Mouse (Mus musculus) heart, postnatal 14 days (tissue): ENCODE results near the gene Igsf3. TPM values are rescaled to one million over a fixed set of nuclear protein-coding genes. Genes with fewer than 3 reads are reported as not detected.

ENCODE experiments used
- DNase-seq, 2 experiments: peaks; one replicate each; pipeline ENCODE4 v3.0.0; 2021 to 2022
- intact Hi-C: fragments of 180-260 bp; cut with DNase I; formaldehyde crosslinking; loops from one replicate; pipeline ENCODE4 v1.15.1; 2025
- long read RNA-seq, 2 experiments: library from polyadenylated mRNA; stranded (forward); transcript quantifications; one replicate each; pipeline ENCODE4 v2.0.0; 2021
- total RNA-seq, 2 experiments: library from RNA; stranded (reverse); gene quantifications; 2 replicates each; pipeline ENCODE4 v1.2.3; 2021

Igsf3 gene
- 10 to 100 TPM; 14.9 to 16.8 TPM for total RNA-seq
- long read RNA-seq, experiment 1, partial matches to known transcripts: 2 of 4 reads
- long read RNA-seq, experiment 1, other reads (novel, unspliced or antisense): 2 of 4 reads
- long read RNA-seq, experiment 2, partial matches to known transcripts: 0 of 3 reads
- long read RNA-seq, experiment 2, other reads (novel, unspliced or antisense): 3 of 3 reads

DNA sequence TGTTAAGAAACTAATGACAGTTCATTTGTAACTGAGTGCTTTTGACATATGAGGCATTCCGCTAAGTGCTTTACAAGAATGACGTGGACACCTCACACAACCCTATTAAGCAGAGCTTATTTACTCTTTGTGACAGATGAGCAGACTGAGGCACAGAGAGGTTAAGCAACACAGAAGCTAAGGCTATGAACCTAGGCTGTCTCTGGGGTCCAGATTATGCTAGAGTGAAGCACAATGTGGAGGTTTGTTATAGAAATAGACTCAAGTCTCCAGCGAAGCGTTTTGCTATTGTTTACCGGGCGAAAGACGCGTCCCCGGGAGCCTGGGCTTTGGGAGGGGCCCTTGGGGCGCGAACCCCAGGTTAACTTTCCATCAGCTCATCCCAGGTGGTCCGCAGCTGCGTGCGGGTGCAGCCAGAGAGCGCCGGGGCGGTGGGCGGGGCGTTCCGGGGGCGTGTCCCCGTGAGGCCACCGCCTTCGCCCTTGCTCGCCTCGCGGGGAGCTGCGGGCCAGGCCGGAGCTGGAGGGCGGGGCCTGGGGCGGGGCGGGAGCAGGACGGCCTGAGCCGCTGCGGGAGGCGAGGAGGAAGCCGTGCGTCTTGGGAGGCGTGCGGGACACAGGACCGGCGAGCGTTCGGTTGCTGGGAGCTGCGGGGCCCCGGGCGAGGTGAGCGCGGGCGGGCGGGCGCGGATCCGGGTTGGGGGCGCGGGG, at the start of gene Igsf3:
Igsf3 (plus strand) TSS at position 546 of the 710 bp plus-strand sequence.
- intact Hi-C loops: no loop called here
- peak; percentile 88 for DNase-seq

DNA sequence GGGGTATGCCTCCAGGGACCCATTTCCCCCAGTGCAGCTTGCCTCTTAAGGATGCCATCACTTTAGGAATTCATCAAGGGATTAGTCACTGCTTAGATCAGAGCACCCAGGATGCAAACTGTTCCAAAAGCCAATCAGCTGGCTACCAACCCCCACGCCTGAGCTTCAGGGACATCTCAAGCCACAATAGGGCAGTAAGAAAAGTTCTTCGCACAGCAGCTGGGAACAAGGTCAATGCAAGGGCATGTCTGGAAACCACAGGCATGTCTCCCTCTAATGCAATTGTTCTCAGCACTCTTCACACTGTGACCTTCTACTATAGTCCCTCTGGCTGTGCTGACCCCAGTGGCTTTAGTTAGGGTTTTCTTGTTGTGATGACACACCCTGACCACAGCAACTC, 49.6 kb upstream of the Igsf3 start:
- intact Hi-C loops: no loop called here

DNA sequence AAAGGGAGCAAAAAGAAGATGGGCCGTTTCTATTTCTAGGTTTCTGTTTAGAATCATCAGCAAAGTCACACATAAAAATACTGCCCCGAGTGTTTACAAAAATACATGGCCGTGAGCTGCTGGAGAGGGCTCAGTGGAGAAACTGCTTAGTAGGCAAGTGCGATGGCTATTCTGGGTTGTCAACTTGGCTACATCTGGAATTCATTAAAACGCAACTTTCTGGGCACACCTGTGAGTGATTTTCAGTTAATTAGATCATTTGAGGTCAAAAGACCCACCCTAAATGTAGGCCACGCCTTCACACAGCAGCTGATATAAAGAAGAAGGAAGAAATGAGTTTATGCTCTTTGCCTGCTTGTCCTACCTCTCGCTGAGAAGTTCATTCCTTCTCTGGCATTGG, 48.3 kb upstream of the Igsf3 start:
- no peak for DNase-seq
- intact Hi-C loops: no loop called here

More for the DNA sequence above, 49.6 kb upstream of the Igsf3 start:
- no peak for DNase-seq

DNA sequence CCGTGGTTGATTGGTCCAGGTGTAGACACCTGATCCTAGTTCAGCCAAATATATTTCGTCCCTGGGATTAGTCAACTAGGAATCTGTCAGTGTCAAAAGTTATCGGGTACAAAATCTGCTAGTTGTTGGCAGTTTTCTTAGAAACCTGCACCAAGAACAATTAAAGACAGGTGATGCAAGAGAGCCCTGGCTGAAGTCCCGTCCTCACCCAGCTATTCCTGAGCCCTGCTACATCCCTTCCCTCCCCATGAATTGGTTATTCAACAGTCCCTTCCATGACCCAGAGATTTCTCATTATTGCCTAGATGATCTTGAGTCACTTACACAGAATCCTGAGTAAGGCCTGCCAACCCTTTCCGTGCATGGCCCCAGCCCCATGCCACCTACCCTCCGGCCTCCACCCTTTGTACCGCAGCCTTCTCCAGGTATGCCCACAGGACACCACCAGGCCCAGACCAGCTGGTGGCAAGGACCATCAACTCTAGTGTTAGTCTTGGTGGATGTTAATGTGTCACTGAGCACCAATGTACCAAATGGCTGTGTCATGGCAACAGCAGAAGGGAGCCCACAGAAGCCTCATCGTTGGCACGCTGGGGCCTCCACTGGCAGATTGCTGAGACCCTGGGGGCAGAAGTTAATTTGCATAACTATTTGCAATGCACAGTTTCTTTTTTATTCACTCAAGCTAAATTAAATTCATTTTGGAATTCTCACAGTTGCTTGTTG, 33.5 kb upstream of the Igsf3 start:
- intact Hi-C loops: no loop called here
- DNase-seq: no peak

DNA sequence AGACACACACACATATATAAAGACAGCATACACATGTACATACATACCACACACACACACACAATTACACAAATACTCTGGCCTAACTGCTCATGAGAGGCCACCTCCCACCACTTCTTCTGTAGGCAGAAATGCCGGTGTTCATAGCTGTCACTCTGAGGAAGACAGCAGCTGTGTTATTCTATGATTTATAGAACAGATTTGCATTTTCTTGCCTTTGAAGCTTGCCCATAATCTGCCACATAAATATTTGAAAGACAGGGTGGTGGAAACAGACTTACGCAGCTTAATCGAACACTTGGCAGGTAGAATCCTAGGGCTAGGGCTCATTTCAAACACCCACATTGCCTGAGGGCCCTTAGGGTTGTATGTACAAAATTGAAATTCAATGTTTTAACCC, 32.6 kb upstream of the Igsf3 start:
- DNase-seq: no peak
- intact Hi-C loops: no loop called here

DNA sequence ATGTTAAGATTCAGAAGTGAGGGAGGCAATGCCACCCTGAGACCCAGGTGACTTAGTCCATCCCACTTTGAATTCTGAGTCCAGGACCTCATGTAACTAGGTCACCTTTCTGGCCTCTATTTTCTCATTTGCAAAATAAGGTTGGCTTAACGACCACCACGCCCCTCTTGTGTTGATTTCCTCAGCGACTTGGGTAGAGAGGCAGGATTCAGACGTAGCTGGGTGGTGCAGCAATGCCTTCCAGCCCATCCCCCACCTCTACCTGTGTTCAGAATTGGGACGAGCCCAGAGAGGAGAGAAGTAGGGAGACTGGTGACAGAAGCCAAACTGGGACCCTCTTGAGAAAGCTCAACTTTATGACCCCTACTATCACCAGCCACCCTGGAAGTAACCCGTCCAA, 31.6 kb upstream of the Igsf3 start:
- DNase-seq: no peak
- intact Hi-C loops: no loop called here

DNA sequence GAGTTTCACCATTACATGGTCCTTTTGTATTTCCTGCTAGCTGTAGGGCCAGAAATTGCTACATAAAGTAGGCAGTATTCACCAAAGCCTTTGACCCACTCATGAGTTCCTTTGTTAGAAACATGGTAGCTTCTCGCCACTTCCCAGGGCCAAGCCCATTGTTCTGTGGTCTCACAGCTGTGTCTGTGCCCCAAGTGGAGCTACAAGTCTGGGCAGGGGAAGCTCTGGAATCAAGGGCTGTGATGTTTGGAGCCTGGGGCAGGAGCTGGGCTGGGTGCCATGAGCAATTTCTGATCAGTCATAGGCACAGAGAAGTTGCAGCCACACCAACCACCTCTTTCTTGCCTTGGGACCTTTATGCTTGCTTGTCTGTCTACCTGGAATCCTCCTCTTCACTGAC, 30.1 kb upstream of the Igsf3 start:
- intact Hi-C loops: no loop called here
- DNase-seq: no peak

DNA sequence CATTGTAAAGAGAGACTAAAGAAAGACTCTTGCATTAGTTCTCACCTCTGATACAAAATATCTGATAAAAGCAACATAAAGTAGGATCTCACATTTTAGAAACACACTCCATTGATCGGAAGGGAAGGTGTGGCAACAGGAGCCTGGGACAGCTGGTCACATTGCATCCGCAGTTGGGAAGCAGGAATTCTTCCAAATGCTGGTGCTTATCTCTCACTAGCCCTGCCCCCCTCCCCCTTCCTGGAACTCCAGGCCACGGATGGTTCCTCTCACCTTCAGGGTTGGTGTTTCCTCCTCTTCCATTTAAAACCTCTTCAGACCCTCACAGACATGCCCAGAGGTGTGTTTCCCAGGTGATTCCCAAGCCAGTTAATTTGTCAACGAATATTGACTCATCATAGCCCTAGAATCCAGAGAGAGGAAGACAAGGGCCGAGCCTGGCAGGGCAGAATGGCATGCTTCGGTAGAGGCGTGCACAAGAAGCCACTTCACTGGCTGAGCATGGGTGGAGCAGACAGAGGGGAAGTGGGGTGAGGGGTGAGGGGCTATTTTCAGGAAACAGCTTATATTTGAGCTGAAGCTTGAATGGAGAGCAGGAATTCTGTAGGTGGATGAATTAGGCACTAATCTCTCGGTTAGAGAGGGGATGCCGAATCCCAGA, 28.3 kb upstream of the Igsf3 start:
- DNase-seq: no peak
- intact Hi-C loops: no loop called here

DNA sequence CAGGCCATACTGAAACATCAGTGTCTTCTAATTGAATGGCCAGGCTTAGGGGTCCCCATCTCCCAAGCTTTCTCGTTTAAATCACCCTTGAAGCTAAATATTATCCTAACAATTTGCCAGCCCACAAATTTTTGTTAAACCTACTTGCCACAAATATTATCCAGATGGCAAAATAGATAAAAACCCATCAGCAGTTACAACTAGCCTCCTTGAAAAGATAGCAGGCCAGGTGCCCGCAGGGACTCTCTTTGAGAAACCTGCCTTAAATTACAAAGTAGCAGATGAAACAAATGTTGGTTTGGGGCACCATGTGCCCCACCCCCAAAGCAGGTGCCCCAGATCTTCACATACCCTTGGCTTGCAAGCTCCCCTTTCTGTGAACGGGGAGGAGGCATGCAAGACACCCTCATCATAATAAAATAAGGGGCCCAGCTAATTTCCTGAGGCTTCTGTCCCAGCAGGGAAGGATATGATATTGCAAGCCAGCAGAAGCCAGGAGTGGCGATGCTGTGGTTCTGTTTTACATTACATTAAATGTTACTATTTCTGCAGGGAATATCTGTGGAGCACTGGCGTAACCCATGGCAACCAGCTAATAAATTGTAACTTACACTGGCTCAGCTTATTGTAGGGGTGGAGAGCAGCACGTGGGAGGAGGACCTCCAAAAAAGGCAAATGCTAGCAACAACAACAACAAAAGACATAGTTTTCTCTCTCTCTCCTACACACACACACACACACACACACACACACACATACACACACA, 27.2 kb upstream of the Igsf3 start:
- intact Hi-C loops: no loop called here

DNA sequence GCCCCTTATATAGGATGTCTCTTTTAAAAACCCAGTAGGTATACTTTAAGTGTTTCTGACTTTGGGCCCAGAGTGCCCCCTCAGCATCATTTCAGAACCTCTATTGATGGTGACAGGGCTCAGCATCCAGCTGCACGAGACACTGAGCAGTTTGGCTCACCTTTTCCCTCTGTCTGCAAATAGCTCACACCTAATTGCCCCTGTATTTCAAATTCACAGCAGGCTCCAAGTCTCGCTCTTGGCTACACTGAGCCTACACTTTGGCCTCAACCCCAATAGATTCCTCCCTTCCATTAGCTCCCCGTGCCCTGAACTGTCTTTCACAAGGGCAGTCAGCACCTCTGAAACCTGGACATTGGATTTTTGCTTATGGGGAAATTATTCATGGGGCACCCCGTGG, 26.5 kb upstream of the Igsf3 start:
- intact Hi-C loops: no loop called here
- no peak for DNase-seq

More for the DNA sequence above, 27.2 kb upstream of the Igsf3 start:
- no peak for DNase-seq

DNA sequence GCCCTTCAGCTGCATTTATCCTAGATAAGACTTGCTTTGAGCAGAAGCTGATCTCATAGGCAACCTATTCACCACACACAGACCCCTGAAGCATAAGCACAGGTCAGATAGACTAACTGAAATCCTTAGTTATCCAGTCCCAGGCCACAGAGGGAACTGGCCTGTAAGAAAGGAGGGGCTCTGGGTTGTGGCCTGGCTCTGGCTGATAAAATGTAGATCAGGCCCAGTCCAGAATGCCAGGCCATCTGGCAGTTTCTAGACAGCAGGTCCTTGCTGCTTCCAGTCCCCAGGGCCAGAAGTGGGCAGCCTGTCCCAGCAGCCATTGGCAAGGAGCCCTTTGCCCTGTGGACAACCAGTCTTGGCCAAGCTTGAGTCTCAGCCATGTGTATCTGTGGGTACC, 22.4 kb upstream of the Igsf3 start:
- intact Hi-C loops: no loop called here
- DNase-seq: peak; percentile 52 to 63

DNA sequence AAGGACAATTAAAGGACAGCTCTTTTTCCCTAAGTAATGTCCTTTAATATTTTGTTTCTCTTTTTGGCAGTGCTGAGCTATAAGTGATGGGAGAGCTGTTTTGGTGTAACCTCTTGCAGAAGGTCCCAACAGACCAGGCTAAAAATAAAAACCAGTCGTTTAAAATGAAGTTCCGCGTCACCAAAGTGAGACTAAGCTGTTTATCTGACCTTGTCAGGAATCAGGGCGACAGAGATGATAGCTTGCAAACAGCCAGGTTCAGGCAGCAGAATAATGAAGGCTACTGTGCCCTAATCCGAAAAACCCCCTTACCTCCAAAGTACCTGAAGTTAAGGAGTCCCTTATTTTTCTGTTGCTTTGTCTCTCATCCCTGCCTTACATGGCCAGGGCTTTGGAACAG, 21.2 kb upstream of the Igsf3 start:
- intact Hi-C loops: no loop called here

DNA sequence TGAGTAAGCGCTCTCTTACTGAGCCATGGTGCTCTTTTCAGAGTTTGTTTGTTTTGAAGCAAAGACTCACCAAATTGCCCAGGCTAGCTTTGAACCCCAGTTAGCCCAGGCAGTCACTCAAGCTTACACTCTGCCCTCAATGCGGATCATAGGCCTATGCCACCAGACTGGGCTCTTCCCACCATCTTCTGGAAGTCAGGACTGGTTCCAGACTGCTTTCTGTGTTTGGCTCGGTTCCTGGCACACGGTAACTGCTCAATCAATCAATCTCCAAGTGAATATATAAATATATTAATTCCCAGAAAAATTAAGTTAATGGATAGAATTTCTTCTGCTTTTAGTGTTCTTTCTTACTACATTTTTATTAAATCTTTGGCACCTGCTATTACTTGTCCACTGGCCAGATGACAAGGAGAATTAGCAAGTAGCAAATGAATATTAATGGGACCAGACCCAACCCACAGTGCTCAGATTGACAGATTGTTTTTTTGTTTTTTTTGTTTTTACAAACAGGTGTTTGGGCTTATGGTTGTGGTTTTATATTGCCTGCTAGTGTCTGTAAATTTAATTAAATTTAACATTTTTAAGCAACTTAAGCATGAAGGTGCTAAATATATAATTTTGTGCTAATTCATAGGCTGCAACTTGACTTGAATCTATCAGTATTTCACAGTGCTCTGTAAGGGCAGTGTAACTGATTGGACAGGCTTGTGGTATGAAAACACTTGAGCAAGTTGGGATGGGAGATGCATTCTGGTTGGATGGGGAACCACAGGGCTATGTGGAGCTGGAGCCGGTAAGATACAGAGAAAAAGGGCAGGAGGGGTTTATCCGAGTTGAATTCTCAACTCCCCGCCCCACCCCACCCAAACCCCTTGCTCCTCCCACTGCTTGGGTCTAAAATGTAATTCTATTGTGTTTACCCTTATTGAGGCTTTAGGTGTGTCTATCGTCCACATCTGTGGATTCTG, 20.0 kb upstream of the Igsf3 start:
- DNase-seq: no peak
- intact Hi-C loops: no loop called here

More for the DNA sequence above, 21.2 kb upstream of the Igsf3 start:
- no peak for DNase-seq

DNA sequence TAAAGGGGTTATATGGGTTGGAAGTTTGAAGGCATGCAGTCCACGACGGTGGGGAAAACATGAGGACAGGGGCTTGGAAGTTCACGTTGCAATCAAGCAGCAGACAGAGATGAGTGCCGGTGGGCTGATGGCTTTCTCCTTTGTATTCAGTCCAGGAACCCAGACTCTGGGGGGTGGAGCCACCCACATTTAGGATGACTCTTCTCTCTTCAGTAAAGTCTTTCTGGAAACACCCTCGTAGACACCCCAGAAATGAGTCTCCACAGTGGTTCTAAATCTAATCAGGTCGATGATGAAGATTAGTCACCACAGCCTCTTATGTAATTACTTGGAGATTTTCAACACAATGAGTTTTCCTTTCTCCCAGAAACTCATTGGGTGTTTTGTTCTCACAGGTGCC, 16.1 kb upstream of the Igsf3 start:
- DNase-seq: no peak
- intact Hi-C loops: no loop called here

DNA sequence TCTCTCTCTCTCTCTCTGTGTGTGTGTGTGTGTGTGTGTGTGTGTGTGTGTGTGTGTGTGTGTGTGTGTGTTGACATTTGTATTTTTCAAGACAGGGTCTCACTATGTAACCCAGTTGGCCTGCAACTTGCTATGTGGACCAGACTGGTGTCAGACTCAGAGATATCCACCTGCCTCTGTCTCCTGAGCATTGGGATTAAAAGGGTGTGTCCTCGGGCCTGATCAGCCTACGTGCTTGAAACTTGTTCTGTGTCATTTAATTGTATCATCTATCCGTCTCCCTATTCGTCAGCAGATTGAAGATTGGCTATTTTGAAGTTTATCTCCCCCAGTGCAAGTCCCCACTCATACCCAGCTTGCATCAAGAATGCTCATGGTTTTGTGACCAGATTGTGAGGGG, 14.5 kb upstream of the Igsf3 start:
- intact Hi-C loops: no loop called here
- no peak for DNase-seq

DNA sequence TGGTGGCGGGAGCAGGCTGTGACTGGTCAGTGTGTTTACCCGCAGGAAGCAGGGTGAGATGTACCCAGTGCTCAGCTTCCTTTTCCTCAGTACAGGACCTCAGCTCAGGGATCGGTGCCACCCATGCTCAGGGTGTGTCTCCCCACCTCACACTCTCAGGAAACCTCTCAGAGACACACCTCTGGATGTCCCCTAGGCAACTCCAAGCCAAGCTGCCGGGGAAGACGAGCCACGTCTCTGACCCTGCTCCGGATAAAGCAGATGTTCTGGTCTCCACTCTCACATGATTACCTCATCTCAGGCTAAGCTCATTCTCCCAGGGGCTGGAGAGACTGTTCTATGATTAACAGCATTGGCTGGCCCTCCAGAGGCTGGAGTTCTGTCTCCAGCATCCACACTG, 13.3 kb upstream of the Igsf3 start:
- peak; percentile 33 to 38 for DNase-seq
- intact Hi-C loops: no loop called here

DNA sequence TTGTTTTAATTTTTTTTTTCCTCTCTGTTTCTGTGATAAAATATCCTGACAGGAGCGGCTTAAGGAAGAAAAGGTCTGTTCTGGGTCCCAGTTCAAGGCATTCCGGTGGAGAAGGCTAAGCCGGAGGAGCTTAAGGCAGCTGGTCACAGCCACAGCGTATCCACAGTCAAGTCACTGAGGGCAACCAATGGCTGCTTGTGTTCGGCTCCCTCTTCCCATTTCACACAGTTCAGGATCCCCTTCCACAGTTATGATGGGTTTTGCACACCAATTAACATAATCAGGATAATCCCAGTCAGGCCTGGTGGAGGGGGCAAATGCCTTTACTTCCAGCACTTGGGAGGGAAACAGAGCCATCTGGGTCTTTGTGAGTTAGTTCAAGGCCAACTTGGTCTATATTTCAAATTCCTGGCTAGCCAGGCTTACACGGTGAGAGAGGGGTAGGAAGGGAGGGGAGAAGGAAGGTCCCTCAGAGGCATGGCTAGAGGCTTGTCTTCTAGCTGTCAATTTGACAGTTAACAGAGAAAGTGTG, 11.7 kb upstream of the Igsf3 start:
- intact Hi-C loops: no loop called here
- DNase-seq: no peak

DNA sequence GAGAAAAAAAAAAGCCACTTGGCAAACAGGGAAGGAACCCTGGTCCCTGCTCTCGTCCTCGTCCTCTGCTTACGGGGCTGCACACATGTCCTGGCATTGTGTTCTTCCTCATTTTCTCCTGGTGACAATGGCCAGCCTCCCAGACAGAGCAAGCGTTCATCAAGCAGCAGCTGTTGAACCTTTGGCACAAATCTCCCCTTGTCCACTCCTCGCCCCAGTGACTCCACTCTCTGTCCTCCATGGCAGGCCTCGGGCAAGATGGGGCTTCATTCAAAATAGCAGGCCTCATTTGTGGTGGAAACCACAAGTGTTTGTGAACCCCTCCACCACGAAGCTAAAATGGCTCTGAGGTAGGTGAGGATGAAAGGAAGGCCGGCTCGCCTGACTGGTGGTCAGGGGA, 11.0 kb upstream of the Igsf3 start:
- peak in 1 of 2 experiments; percentile 17 for DNase-seq

DNA sequence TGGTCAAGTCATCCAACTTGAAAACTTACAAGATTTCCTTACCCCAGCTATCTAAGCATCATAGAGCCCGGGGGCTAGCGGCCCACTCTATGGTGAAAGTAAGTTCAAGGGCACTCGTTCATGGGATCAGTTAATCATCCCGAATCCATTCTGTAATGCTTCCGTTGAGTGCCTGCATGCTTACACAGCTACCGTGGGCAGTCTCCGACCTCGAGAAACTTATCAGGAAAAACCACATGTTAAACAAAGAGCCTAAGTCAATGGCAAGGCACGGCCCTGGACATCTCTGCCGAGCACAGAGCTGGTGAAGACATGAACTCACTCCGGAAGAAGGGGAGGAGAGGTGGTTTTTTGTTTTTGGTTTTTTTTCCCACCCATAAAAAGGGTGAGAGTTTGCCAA, 9.5 kb upstream of the Igsf3 start:
- DNase-seq: no peak
- intact Hi-C loops: no loop called here

More for the DNA sequence above, 11.0 kb upstream of the Igsf3 start:
- intact Hi-C loops: no loop called here
